Mouse (Mus musculus) liver, embryonic 13.5 days (tissue): Measurements from ENCODE around the gene 2610318N02Rik. TPM values are rescaled to one million over a fixed set of nuclear protein-coding genes. Genes with fewer than 3 reads are reported as not detected.

Experiments
- ATAC-seq: fragments of 200-750 bp; cut with Nextera tagmentation; 2 replicates; pipeline ENCODE4 v1.8.0; 2017; ENCODE audit warnings: low read depth, mild to moderate bottlenecking, moderate number of reproducible peaks, moderate library complexity
- DNase-seq: peaks from one replicate; pipeline ENCODE4 v3.0.0; 2022
- H3K27ac ChIP-seq: fragments of 300-500 bp; sonication (generic); 2 replicates; pipeline ENCODE4 v1.5.1; 2015; ENCODE audit warnings: moderate library complexity, mild to moderate bottlenecking, inconsistent platforms
- H3K27me3 ChIP-seq: fragments of 300-500 bp; sonication (generic); 2 replicates; pipeline ENCODE4 v1.6.1; 2015; ENCODE audit warnings: mild to moderate bottlenecking, inconsistent platforms
- H3K36me3 ChIP-seq: fragments of 300-500 bp; sonication (generic); 2 replicates; pipeline ENCODE4 v1.6.1; 2015; ENCODE audit warnings: mild to moderate bottlenecking, inconsistent platforms
- H3K4me1 ChIP-seq: fragments of 300-500 bp; sonication (generic); replicated peaks from 2 replicates; pipeline ENCODE4 v1.6.1; 2015; ENCODE audit warnings: inconsistent platforms
- H3K4me2 ChIP-seq: fragments of 300-500 bp; sonication (generic); 2 replicates; pipeline ENCODE4 v1.6.1; 2015; ENCODE audit warnings: inconsistent platforms, mild to moderate bottlenecking, moderate library complexity
- H3K4me3 ChIP-seq: fragments of 300-500 bp; sonication (generic); replicated peaks from 2 replicates; pipeline ENCODE4 v1.5.1; 2015; ENCODE audit warnings: mild to moderate bottlenecking, inconsistent platforms
- H3K9ac ChIP-seq: fragments of 300-500 bp; sonication (generic); 2 replicates; pipeline ENCODE4 v1.6.1; 2015; ENCODE audit warnings: mild to moderate bottlenecking, inconsistent platforms
- H3K9me3 ChIP-seq: fragments of 300-500 bp; sonication (generic); replicated peaks from 2 replicates; pipeline ENCODE4 v1.6.1; 2016; ENCODE audit warnings: inconsistent platforms
- WGBS: fragments of 180-500 bp; shearing (Covaris S2); methylation state at CpG from one replicate; pipeline ENCODE4 v1.1.7; 2015; ENCODE audit not compliant: insufficient replicate concordance; 5-methylcytosine and 5-hydroxymethylcytosine counted together
- polyA plus RNA-seq: library from polyadenylated mRNA; unstranded; fragments of >200 nt; fragmentation: Nextera tagmentation; extraction: Ambion mirVana; gene quantifications from 2 replicates; pipeline ENCODE4 v1.2.1, GENCODE M21; 2015

2610318N02Rik gene
- polyA plus RNA-seq, 1 experiment from 2014 or later: 28.9 TPM

DNA sequence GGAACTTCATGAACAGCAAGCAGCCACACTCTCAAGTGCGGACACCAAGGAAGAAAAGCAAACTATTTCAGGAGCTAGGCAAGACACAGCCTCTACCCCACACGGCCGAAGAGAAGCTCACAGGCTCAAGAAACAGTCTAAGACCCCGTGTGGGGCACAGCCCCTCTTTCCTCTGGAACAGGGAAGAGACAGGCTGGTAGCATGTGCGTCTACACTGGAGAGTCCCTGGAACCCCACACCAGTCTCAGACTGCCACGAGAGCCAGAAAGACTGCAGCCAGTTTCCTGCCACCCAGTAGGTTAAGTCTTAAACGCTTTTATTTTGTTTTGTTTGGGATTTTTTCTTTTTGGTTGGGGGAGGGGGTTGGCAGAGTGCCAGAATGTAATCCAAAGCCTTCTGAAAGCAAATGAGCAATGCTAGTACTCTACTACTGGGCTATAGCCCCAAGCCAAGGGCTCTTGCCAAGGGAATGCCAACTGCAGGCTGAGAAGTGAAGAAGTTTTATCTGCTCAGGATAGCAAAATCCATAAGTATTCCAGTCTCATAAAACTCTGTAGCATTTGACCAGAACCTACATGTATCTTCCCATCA, 22.2 kb downstream of the 2610318N02Rik start:
- WGBS: 81% methylated on average over 7 of the region's 7 CpGs
- no peak for ATAC-seq
- Histone ChIP-seq H3K27me3 (no peaks in the 10 kb centered on the region), H3K27ac (no peak overlapping the region), H3K9ac (no peak overlapping the region), H3K9me3 (no peaks in the 10 kb centered on the region), H3K36me3 (peaks cover 91% of the 10 kb centered on the region), H3K4me1 (no peaks in the 10 kb centered on the region), H3K4me3 (no peak overlapping the region), H3K4me2 (no peak overlapping the region)
- no peak for DNase-seq

DNA sequence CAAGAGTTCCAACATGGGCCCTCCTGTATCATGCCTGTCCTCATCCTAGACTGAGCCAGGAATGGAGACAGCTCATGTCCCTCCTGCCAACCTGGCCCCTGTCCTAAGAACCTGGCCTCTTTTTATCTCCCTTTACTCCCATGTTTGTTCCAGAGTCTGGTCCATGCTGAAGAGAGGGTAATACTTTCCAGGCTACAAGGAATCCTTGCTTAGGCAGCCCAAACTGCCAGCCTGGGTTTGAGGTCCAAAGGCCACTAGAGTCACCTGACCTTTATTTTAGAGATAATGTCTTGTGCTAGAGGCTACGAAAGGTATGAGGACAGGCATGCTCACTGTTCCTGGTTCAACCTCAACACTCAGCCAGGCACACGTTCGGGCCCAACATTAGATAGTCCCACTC, 28.0 kb downstream of the 2610318N02Rik start:
- Histone ChIP-seq H3K4me2 (no peak overlapping the region), H3K27me3 (no peaks in the 10 kb centered on the region), H3K27ac (no peak overlapping the region), H3K4me1 (no peaks in the 10 kb centered on the region), H3K4me3 (no peak overlapping the region), H3K9ac (no peak overlapping the region), H3K9me3 (no peaks in the 10 kb centered on the region), H3K36me3 (peaks cover 95% of the 10 kb centered on the region)
- no peak for DNase-seq
- WGBS: 80% methylated on average over 3 of the region's 3 CpGs
- ATAC-seq: peak; percentile 8; the same call in 1 of the 2 replicates

DNA sequence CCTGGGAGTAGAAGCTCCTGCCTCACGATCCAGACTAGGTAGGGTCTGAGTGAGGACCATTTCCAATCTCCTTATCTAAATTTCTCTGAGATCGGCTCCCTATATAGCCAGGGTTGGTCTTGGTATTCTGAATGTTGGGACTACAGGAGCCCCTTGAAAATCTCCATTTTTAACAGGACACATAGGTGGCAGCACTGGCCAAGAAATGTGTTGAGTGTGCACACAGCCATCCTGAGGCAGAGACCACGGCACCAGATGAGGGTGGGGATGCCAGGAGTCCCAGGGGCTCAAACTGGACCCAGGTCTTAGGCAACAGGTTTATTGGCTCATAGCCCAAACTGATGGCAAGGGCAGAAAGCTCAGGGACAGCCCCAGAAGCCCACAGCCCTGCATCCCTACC, 36.6 kb downstream of the 2610318N02Rik start:
- H3K4me2 ChIP-seq: no peak overlapping the region
- no peaks in the 10 kb centered on the region for H3K9me3 ChIP-seq
- H3K27me3 ChIP-seq: no peaks in the 10 kb centered on the region
- H3K4me1 ChIP-seq: no peaks in the 10 kb centered on the region
- no peak overlapping the region for H3K9ac ChIP-seq
- ATAC-seq (no peak), DNase-seq (no peak)
- no peak overlapping the region for H3K27ac ChIP-seq
- peaks cover 78% of the 10 kb centered on the region for H3K36me3 ChIP-seq
- no peak overlapping the region for H3K4me3 ChIP-seq
- 84% methylated on average over 3 of the region's 3 CpGs for whole genome bisulfite sequencing

DNA sequence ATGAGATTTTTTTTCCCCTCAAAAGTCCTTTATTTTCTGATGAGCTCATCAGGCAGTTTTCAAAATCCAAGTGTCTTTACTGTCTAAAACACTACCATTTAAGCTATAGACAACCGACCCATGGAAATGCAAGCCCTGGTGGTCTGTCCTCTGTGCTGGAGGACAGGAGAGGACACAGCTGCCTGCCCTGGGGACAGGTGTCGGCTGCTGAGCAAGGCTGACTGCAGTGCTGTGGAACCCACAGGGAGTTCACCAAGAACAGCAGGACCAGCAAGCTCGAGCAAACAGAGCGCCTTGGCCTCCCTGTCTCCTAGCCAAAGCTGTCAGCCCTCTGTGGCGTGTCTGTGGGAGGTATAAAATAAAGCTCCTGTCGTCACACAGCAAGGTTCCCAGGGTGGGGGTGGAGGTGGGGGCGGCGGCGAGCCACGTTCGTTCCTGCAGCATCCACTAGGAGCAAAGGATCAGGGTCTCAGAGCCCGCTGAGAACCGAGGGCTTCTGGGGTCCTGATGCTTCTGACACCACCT, 38.2 kb downstream of the 2610318N02Rik start:
- Histone ChIP-seq H3K27me3 (no peaks in the 10 kb centered on the region), H3K4me2 (no peak overlapping the region), H3K4me3 (no peak overlapping the region), H3K36me3 (peaks cover 70% of the 10 kb centered on the region), H3K9ac (no peak overlapping the region), H3K4me1 (no peaks in the 10 kb centered on the region), H3K9me3 (no peaks in the 10 kb centered on the region), H3K27ac (no peak overlapping the region)
- no peak for DNase-seq
- 88% methylated on average over 13 of the region's 13 CpGs for WGBS
- ATAC-seq: no peak

DNA sequence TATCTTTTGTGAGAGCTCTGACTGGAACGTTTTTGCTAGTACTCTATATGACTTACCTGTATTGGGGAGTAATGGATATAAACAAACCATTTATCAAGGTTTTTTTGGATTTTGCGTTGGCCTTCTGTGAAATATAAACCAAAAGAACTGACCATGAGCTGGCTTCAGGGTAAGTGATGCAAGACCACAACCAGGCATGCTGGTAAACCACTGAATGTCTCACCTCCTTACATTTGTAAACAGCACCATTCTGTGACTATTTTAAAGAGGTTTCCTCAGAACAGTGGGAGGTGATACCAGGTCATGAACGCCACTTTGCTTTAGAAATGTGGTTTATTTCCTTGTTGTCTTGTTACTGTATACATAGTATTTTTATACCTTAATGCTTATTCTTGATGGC, 38.7 kb downstream of the 2610318N02Rik start:
- Histone ChIP-seq H3K4me1 (no peaks in the 10 kb centered on the region), H3K27me3 (no peaks in the 10 kb centered on the region), H3K9me3 (no peaks in the 10 kb centered on the region), H3K9ac (no peak overlapping the region), H3K27ac (no peak overlapping the region), H3K4me3 (no peak overlapping the region), H3K4me2 (no peak overlapping the region), H3K36me3 (peaks cover 65% of the 10 kb centered on the region)
- ATAC-seq (no peak), DNase-seq (no peak)
- 74% methylated on average over 3 of the region's 3 CpGs for WGBS

DNA sequence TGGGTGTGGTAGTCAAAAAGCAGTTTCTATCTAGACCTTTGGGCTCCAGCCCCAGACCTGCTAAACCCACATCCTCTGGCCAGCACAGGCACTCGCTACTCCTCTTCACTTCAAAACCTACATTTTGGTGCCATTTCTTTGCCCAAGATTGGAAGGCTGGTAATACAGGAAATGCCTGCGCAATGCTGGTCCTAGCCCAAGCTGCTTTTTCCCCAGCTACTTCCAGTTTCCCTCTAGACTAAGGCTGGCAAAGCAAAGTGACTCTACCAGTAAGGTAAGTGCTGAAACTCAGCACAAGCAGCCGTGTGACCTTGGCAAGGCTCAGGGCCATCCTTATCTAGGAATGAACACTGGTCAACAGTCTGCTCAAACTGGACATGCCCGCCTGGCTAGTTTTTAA, 39.3 kb downstream of the 2610318N02Rik start:
- no peaks in the 10 kb centered on the region for H3K27me3 ChIP-seq
- no peak overlapping the region for H3K4me2 ChIP-seq
- no peaks in the 10 kb centered on the region for H3K9me3 ChIP-seq
- 75% methylated on average over 4 of the region's 4 CpGs for WGBS
- DNase-seq (no peak), ATAC-seq (no peak)
- H3K9ac ChIP-seq: no peak overlapping the region
- no peak overlapping the region for H3K4me3 ChIP-seq
- no peaks in the 10 kb centered on the region for H3K4me1 ChIP-seq
- H3K27ac ChIP-seq: no peak overlapping the region
- H3K36me3 ChIP-seq: peaks cover 59% of the 10 kb centered on the region

DNA sequence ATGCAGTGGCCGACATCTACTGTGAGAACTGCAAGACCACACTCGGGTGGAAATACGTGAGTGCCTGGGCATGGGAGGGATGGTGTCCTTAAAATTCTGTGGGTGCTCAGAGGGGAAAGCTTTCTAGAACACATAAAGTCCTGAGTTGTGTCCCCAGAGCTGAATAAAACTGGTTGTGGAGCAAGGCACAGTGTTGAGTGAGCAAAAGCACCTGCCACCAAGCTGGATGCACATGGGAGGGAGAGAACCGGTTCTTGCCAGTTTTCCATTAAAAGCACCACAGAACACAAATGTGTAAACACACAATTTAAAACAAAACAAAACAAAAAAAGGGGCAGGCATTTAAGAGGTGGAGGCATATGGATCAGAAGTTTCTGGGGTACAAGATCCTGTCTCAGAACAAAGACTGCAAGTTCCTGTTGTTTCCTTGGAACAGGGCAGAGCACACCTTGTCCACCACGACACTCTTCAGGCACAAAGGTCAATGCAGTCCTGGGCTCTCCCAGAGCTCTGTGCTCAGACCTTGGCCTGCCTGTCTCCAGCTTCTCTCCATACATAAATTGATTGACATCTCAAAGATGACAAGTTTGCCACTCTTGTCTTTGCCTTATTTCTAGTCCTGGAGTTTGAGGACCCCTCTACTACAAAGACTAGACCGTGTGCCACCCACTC, 42.7 kb downstream of the 2610318N02Rik start:
- no peak overlapping the region for H3K4me2 ChIP-seq
- no peaks in the 10 kb centered on the region for H3K9me3 ChIP-seq
- no peak for ATAC-seq
- no peak for DNase-seq
- H3K4me1 ChIP-seq: peaks cover 8% of the 10 kb centered on the region
- H3K9ac ChIP-seq: no peak overlapping the region
- WGBS: 75% methylated on average over 6 of the region's 6 CpGs
- H3K36me3 ChIP-seq: peaks cover 25% of the 10 kb centered on the region
- H3K27ac ChIP-seq: no peak overlapping the region
- no peak overlapping the region for H3K4me3 ChIP-seq
- H3K27me3 ChIP-seq: no peaks in the 10 kb centered on the region

DNA sequence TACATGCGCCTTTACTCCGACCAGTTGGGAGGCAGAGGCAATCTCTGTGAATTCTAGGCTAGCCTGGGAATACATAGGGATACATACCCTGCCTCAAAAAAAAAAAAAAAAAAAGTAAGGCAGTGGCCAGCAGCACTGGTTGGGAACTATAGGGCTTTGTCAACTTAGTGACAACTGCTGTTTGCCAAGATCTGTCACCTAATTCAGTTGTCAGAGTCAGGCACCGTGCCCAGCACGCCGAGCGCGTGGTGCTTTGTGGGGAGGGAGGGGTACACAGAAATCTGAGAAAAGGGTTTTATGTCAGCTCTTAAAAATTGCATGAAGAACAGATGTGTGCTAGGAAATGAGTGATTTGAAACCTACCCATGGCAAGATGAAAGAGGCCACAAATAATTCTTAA, 46.9 kb downstream of the 2610318N02Rik start:
- Histone ChIP-seq H3K9ac (no peak overlapping the region), H3K27ac (no peak overlapping the region), H3K4me2 (no peak overlapping the region), H3K4me1 (peaks cover 8% of the 10 kb centered on the region), H3K36me3 (peaks cover 5% of the 10 kb centered on the region; the same call in 1 of the 2 replicates), H3K27me3 (no peaks in the 10 kb centered on the region), H3K4me3 (no peak overlapping the region), H3K9me3 (0 out of 2 replicates have a peak, but pooled peaks cover 9% of the 10 kb centered on the region)
- DNase-seq: no peak
- WGBS: 75% methylated on average over 7 of the region's 7 CpGs
- ATAC-seq: no peak

DNA sequence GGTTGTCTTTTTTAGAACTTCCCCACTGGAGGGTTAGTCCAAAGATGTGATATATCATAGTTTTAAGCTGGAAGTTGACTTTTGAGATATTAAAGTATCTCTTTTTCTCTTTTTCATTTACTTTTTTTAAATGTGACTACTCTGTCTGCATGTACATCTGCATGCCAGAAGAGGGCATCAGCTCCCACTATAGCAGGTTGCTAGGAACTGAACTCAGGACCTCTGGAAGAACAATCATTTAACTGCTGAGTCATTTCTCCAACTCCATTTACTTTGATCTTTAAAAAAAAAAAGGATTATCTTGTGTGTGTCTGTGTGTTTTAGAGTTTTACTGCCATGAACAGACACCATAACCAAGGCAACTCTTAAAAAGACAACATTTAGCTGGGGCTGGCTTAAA, 48.1 kb downstream of the 2610318N02Rik start:
- no peak overlapping the region for H3K27ac ChIP-seq
- no peak overlapping the region for H3K9ac ChIP-seq
- H3K4me2 ChIP-seq: no peak overlapping the region
- ATAC-seq (no peak), DNase-seq (no peak)
- 0 out of 2 replicates have a peak, but pooled peaks cover under 1% of the 10 kb centered on the region for H3K27me3 ChIP-seq
- H3K4me1 ChIP-seq: peaks cover 8% of the 10 kb centered on the region
- no peak overlapping the region for H3K4me3 ChIP-seq
- H3K36me3 ChIP-seq: no peaks in the 10 kb centered on the region
- 0 out of 2 replicates have a peak, but pooled peaks cover 9% of the 10 kb centered on the region for H3K9me3 ChIP-seq

DNA sequence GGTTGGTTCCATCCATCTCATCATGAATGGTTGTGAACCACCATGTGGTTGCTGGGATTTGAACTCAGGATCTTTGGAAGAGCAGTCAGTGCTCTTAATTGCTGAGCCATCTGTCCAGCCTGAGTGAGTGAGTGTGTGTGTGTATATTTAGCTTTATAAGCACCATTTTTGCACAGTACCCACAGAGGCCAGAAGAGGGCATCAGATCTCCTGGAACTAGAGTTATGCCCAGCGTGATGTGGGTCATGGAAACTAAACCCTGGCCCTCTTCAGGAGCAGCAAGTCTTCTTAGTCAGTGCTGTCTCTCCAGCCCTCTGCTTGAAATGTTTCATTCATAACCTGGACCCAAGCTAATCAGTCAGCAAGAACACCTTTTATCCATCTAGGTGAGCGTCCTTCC, 48.7 kb downstream of the 2610318N02Rik start:
- H3K9me3 ChIP-seq: 0 out of 2 replicates have a peak, but pooled peaks cover 9% of the 10 kb centered on the region
- no peak overlapping the region for H3K27ac ChIP-seq
- H3K4me1 ChIP-seq: peaks cover 8% of the 10 kb centered on the region
- no peak overlapping the region for H3K9ac ChIP-seq
- H3K4me3 ChIP-seq: no peak overlapping the region
- 79% methylated on average over 2 of the region's 2 CpGs for WGBS
- no peak overlapping the region for H3K4me2 ChIP-seq
- DNase-seq (no peak), ATAC-seq (no peak)
- peaks cover 4% of the 10 kb centered on the region; the same call in 1 of the 2 replicates for H3K27me3 ChIP-seq
- no peaks in the 10 kb centered on the region for H3K36me3 ChIP-seq

DNA sequence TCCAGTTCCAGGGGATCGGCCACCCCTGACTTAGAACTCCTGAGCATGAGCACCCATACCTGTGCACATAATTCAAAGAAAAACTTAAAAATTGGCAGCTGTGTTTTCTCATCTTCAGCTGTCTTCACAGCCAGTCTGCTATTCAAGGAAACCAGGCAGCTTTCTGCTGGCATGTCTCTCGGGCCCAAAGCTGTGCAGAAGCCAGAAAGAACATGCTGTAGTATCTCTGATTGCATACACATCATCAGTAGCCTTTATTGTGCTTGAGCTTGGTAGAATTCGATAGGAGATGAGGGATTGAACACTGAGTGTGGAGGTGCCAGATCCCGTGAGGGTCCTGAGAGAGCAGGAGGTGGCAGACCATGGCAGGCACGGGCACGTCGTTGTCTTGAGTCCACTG, 52.0 kb downstream of the 2610318N02Rik start:
- no peak overlapping the region for H3K4me2 ChIP-seq
- WGBS: 78% methylated on average over 7 of the region's 7 CpGs
- DNase-seq (no peak), ATAC-seq (no peak)
- no peak overlapping the region for H3K27ac ChIP-seq
- H3K4me3 ChIP-seq: no peak overlapping the region
- 0 out of 2 replicates have a peak, but pooled peaks cover 9% of the 10 kb centered on the region for H3K9me3 ChIP-seq
- no peaks in the 10 kb centered on the region for H3K36me3 ChIP-seq
- H3K9ac ChIP-seq: no peak overlapping the region
- H3K4me1 ChIP-seq: peaks cover 21% of the 10 kb centered on the region
- H3K27me3 ChIP-seq: peaks cover 24% of the 10 kb centered on the region

DNA sequence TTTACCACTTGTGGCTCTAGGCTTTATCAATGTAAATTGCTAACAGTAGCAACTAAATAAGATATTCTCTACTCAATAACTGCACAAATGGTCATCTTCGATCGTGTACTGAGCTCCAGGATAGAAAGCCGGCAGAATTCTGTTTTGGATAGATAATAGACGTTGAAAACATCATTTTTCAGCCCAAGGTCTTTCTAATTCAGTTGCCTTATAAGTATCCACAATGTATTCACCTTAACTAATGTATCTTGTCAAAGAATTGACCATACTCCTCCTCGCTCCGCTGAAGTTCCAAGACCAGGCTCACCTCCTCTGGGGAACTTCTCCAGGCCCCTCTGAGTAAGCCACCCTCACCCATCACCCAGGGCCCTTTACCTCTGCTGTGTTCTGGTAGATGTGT, 54.3 kb downstream of the 2610318N02Rik start:
- Histone ChIP-seq H3K27me3 (peaks cover 24% of the 10 kb centered on the region), H3K9me3 (0 out of 2 replicates have a peak, but pooled peaks cover 3% of the 10 kb centered on the region), H3K36me3 (no peaks in the 10 kb centered on the region), H3K4me3 (peak overlapping the region; percentile 69), H3K4me1 (peaks cover 13% of the 10 kb centered on the region), H3K4me2 (peak overlapping the region; percentile 86), H3K27ac (no peak overlapping the region), H3K9ac (no peak overlapping the region)
- no peak for ATAC-seq
- 47% methylated on average over 6 of the region's 6 CpGs for WGBS
- no peak for DNase-seq
